Mouse (Mus musculus) macrophage (primary cell): ENCODE results near the gene Olfr1388. TPM values are rescaled to one million over a fixed set of nuclear protein-coding genes. Genes with fewer than 3 reads are reported as not detected.
"Not testable (repeated sequence)": the region's sequence is repeated elsewhere in the genome, so short reads cannot be mapped to it uniquely, and the experiment has no call there.

Experiments used
- H3K27ac ChIP-seq: fragments of 350-480 bp; formaldehyde crosslinking; 2 replicates; pipeline ENCODE4 v1.9.0; 2021
- H3K36me3 ChIP-seq: fragments of 350-480 bp; formaldehyde crosslinking; 2 replicates; pipeline ENCODE4 v1.9.0; 2021; ENCODE audit errors: inconsistent target
- H3K4me3 ChIP-seq: fragments of 350-480 bp; formaldehyde crosslinking; 2 replicates; pipeline ENCODE4 v1.9.0; 2021; ENCODE audit errors: inconsistent target
- H3K79me2 ChIP-seq: fragments of 350-480 bp; formaldehyde crosslinking; 2 replicates; pipeline ENCODE4 v1.9.0; 2021; ENCODE audit errors: inconsistent target
- WGBS: methylation state at CpG from one replicate; pipeline ENCODE4 v1.1.7; 2026; ENCODE audit warnings: inconsistent platforms; ENCODE audit not compliant: missing documents; 5-methylcytosine and 5-hydroxymethylcytosine counted together
- polyA plus RNA-seq: library from polyadenylated mRNA; stranded (reverse); fragments of 250-400 nt; gene quantifications from 3 replicates; pipeline ENCODE4 v1.2.4, GENCODE M21; 2018; ENCODE audit warnings: inconsistent platforms
- total RNA-seq, 78 experiments: library from RNA; depleted of rRNA; stranded (reverse); fragments of 250-400 nt; gene quantifications; 1 replicate in 9 of 78; 2 replicates in 24 of 78; 3 replicates in 43 of 78; 4 replicates in 2 of 78; pipeline ENCODE4 v1.2.4; 2018; ENCODE audit warnings: inconsistent platforms in 56 of 78

The Olfr1388 gene
- 1 to 10 TPM in 11 of 26 experiments, under 1 TPM in 13, not detected in 2; 0.22 to 2.1 (median 0.97) TPM for total RNA-seq (2018; cell fraction: chromatin; rRNA removed)
- under 1 TPM in 4 of 26 experiments, not detected in 22; 0.05 to 0.10 (median 0.07) TPM for total RNA-seq (2018; cell fraction: cytosol; rRNA removed)
- 1 to 10 TPM in 7 of 26 experiments, under 1 TPM in 16, not detected in 3; 0.23 to 1.9 (median 0.64) TPM for total RNA-seq (2018; cell fraction: nucleus; rRNA removed)
- polyA plus RNA-seq = not detected in 3 replicates

- 40% methylated on average over 3 of the region's 3 CpGs for WGBS
- no peaks in the 10 kb centered on the region for H3K36me3 ChIP-seq
- H3K79me2 ChIP-seq = no peaks in the 10 kb centered on the region
These were observed at the start of gene Olfr1388 for GRCm38 (mm10) chr11:49436411-49436810. Olfr1388 (plus strand) TSS chr11:49436624.

DNA sequence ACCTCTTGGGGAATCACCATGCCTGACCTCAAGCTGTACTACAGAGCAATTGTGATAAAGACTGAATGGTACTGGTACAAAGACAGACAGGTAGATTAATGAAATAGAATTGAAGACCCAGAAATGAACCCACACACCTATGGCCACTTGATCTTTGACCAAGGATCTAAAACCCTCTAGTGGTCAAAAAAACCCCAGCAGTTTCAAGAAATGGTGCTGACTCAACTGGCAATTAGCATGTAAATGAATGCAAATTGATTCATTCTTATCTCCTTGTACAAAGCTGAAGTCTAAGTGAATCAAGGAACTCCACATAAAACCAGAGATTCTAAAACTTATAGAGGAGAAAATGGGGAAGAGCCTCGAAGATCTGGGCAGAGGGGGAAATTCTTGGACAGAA, 43.7 kb upstream of the Olfr1388 start:
- not testable (repeated sequence) for H3K4me3 ChIP-seq, H3K79me2 ChIP-seq, H3K27ac ChIP-seq, H3K36me3 ChIP-seq
- 77% methylated on average over 1 of the region's 1 CpGs for WGBS

More at GRCm38 (mm10) chr11:49436411-49436810, at the start of gene Olfr1388:
- Histone ChIP-seq H3K4me3 (no peak within 1 kb of the TSS), H3K27ac (no peak within 1 kb of the TSS)

DNA sequence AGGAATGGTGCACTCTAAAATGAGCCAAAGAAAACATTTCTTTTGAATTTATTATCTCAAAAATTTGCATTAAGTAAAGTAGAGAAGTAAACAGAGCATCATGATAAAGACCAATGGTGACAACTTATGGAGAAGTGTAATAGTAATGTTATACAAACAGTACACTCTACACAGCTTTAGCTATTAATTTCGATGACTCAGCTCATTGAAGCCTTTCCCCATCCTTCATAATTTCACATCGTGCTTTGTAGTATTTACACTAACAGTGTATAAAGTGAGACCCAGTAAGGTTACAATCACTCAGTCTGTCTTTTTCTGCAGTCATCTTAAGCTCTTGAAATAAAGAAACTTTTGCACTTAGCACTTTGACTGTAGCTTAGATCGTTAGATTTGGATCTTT, 29.6 kb upstream of the Olfr1388 start:
- WGBS = 83% methylated on average over 3 of the region's 3 CpGs
- Histone ChIP-seq H3K79me2 (no peaks in the 10 kb centered on the region), H3K27ac (no peak overlapping the region), H3K36me3 (no peaks in the 10 kb centered on the region), H3K4me3 (no peak overlapping the region)

GRCm38 (mm10) chr11:49410540-49410939, 25.9 kb upstream of the Olfr1388 start:
- no peaks in the 10 kb centered on the region for H3K79me2 ChIP-seq
- no peaks in the 10 kb centered on the region for H3K36me3 ChIP-seq
- no peak overlapping the region for H3K4me3 ChIP-seq
- 42% methylated on average over 1 of the region's 1 CpGs for WGBS
- H3K27ac ChIP-seq = no peak overlapping the region

- Histone ChIP-seq H3K36me3 (no peaks in the 10 kb centered on the region), H3K27ac (no peak within 1 kb of the TSS), H3K4me3 (no peak within 1 kb of the TSS), H3K79me2 (no peaks in the 10 kb centered on the region)
- WGBS = 88% methylated on average over 2 of the region's 2 CpGs
These were observed 13.7 kb upstream of the Olfr1388 start, which contains the start of gene Olfr1389 for GRCm38 (mm10) chr11:49422767-49423166. Olfr1389 (plus strand) TSS chr11:49423067.

DNA sequence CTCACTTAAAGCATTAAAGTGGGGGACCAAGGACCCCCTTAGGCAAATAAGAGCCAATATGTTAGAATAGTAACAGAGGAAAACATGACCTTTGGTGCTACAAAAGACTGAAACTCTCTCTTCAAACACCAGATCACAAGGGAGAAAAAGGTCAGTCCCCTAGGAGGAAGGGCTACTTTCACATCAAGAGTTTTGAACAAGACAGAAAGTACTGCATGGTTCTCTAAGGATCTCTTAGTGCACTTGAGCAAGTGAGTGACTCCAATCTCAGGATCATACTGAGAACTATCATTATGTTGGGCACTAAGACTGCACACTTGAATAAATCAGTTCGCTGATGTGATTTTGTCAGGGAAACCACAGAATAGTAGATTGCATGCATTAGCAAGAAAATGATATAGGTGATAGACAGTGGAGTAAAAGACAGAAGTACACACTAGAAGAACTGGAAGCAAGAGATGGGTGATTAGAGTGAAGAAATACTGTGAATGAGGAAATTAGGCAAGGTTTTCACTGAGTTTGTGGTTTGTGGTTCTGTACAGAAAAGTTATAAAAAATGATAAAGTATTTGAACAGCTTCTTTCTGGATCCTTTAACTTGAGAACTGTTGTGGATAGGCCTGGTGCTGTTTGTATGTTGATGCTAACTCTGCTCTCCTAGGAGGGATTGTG, 11.0 kb upstream of the Olfr1388 start:
- Histone ChIP-seq H3K4me3 (no peak overlapping the region), H3K27ac (no peak overlapping the region), H3K36me3 (no peaks in the 10 kb centered on the region), H3K79me2 (no peaks in the 10 kb centered on the region)
- 10% methylated on average over 1 of the region's 1 CpGs for WGBS

- H3K79me2 ChIP-seq = no peaks in the 10 kb centered on the region
- no peak overlapping the region for H3K27ac ChIP-seq
- H3K4me3 ChIP-seq = no peak overlapping the region
- no peaks in the 10 kb centered on the region for H3K36me3 ChIP-seq
- WGBS = 88% methylated on average over 2 of the region's 2 CpGs
These were observed 6.8 kb upstream of the Olfr1388 start for GRCm38 (mm10) chr11:49429641-49430040.

DNA sequence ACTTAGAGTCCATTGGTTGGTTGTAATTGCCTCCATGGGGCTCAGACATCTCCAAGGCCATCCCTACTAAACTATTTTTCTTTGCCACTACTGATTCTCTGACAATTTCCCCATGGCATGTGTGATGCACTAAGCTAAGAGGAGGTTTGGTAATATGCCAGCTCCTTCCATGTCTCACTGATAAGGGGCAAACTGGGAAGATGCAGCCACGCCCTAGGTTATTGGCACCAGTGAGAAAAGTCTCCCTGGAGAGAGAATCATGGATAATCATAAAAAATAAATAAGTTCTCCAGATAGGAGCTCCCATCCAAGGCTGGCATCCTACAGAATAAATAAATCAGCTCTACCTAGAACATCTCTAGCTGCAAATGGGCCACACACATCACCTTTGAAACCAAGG, 18.6 kb downstream of the Olfr1388 start, which contains the start of gene Olfr1387:
Gene Olfr1387 (plus strand): TSS at position 301 of the 400 bp plus-strand sequence.
- WGBS = 79% methylated on average over 1 of the region's 1 CpGs
- Histone ChIP-seq H3K27ac (no peak within 1 kb of the TSS), H3K79me2 (no peaks in the 10 kb centered on the region), H3K36me3 (no peaks in the 10 kb centered on the region), H3K4me3 (no peak within 1 kb of the TSS)

DNA sequence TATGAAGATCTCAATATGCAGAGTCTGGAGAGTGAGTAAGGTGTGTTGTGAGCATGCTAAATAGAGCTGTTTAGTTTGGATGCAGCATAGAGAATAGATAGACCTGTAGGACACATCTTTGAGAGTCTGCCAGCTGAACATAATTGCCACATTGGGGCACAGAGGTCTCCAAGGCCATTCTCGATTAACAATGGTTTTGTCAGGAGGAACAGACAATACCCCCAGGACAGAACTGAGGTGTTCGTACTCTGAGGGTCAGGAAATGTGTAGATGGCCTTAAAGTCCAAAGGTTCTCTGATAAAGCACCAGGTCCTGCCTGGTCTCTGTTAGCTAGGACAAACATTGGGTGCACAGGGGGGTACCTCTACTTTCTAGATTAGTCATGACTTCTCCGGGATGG, 28.3 kb downstream of the Olfr1388 start, which contains the start of gene Olfr1386:
Gene Olfr1386 (plus strand): TSS at position 301 of the 400 bp plus-strand sequence.
- H3K79me2 ChIP-seq, H3K36me3 ChIP-seq, H3K27ac ChIP-seq, H3K4me3 ChIP-seq: not testable (repeated sequence)
- 78% methylated on average over 1 of the region's 3 CpGs for WGBS

- WGBS = 60% methylated on average over 4 of the region's 4 CpGs
These were observed 49.5 kb downstream of the Olfr1388 start for GRCm38 (mm10) chr11:49485973-49486372.

GRCm38 (mm10) chr11:49488770-49489169, 52.3 kb downstream of the Olfr1388 start, which contains the start of gene Olfr1385:
Olfr1385 (plus strand) TSS chr11:49489070.
- WGBS = no CpG with 5 or more reads among the region's 1 CpGs
- H3K79me2 ChIP-seq, H3K36me3 ChIP-seq, H3K4me3 ChIP-seq, H3K27ac ChIP-seq: not testable (repeated sequence)

More at GRCm38 (mm10) chr11:49485973-49486372, 49.5 kb downstream of the Olfr1388 start:
- no peaks in the 10 kb centered on the region for H3K36me3 ChIP-seq
- H3K79me2 ChIP-seq = no peaks in the 10 kb centered on the region
- no peak overlapping the region for H3K27ac ChIP-seq
- no peak overlapping the region for H3K4me3 ChIP-seq

Other genes with a start within 250 kb of the Olfr1388 start
- 0.06 TPM in 1 of 3 replicates, not detected in the others for gene Btnl9, start 249.5 kb upstream of the Olfr1388 start, polyA plus RNA-seq
- 20.8 to 33.5 TPM (median 22.4 TPM) in 3 replicates for gene Zfp62, start 233.3 kb upstream of the Olfr1388 start, polyA plus RNA-seq
- gene Mgat1, start 192.4 kb upstream of the Olfr1388 start, polyA plus RNA-seq = 43.2 to 95.3 TPM (median 69.7 TPM) in 3 replicates
- gene Olfr1393, start 158.3 kb upstream of the Olfr1388 start, polyA plus RNA-seq = not detected in 3 replicates
- 0.16 TPM in 1 of 3 replicates, not detected in the others for gene Olfr1392, start 151.3 kb upstream of the Olfr1388 start, polyA plus RNA-seq
- gene Olfr10, start 131.9 kb upstream of the Olfr1388 start, polyA plus RNA-seq = not detected in 3 replicates
- gene Olfr1391, start 113.9 kb upstream of the Olfr1388 start, polyA plus RNA-seq = not detected in 3 replicates
- gene Olfr1390, start 101.4 kb upstream of the Olfr1388 start, polyA plus RNA-seq = not detected in 3 replicates
- gene Olfr1389, start 13.6 kb upstream of the Olfr1388 start, polyA plus RNA-seq = not detected in 3 replicates
- not detected in 3 replicates for gene Olfr1387, start 18.7 kb downstream of the Olfr1388 start, polyA plus RNA-seq
- gene Olfr1386, start 28.4 kb downstream of the Olfr1388 start, polyA plus RNA-seq = not detected in 3 replicates
- not detected in 3 replicates for gene Olfr1385, start 52.4 kb downstream of the Olfr1388 start, polyA plus RNA-seq
- not detected in 3 replicates for gene Olfr1384, start 70.1 kb downstream of the Olfr1388 start, polyA plus RNA-seq
- gene Olfr1383, start 83.0 kb downstream of the Olfr1388 start, polyA plus RNA-seq = not detected in 3 replicates
- gene Olfr1382, start 91.6 kb downstream of the Olfr1388 start, polyA plus RNA-seq = not detected in 3 replicates
- gene Olfr1381, start 106.8 kb downstream of the Olfr1388 start, polyA plus RNA-seq = not detected in 3 replicates
- gene Olfr1380, start 120.3 kb downstream of the Olfr1388 start, polyA plus RNA-seq = not detected in 3 replicates
- 0.03 to 0.32 TPM (median 0.10 TPM) in 3 replicates for gene Flt4, start 172.6 kb downstream of the Olfr1388 start, polyA plus RNA-seq
- not detected in 3 replicates for gene Scgb3a1, start 227.0 kb downstream of the Olfr1388 start, polyA plus RNA-seq